Mouse (Mus musculus) kidney, embryonic 15.5 days (tissue): ENCODE data around the gene Chadl. TPM values are rescaled to one million over a fixed set of nuclear protein-coding genes. Genes with fewer than 3 reads are reported as not detected.
A peak's percentile ranks its signal among the peaks of the same experiment; 100 is the strongest.
"Not testable (repeated sequence)": the region's sequence is repeated elsewhere in the genome, so short reads cannot be mapped to it uniquely, and the experiment has no call there.

Experiments
- ATAC-seq: fragments of 200-750 bp; cut with Nextera tagmentation; replicated peaks from 2 replicates; pipeline ENCODE4 v1.8.0; 2017; ENCODE audit warnings: moderate TSS enrichment; ENCODE audit not compliant: low FRiP score
- H3K27ac ChIP-seq: fragments of 300-500 bp; sonication (generic); 2 replicates; pipeline ENCODE4 v1.5.1; 2015; ENCODE audit warnings: mild to moderate bottlenecking, inconsistent platforms
- H3K27me3 ChIP-seq: fragments of 300-500 bp; sonication (generic); 2 replicates; pipeline ENCODE4 v1.6.1; 2015; ENCODE audit warnings: inconsistent platforms
- H3K36me3 ChIP-seq: fragments of 300-500 bp; sonication (generic); 2 replicates; pipeline ENCODE4 v1.6.1; 2015; ENCODE audit warnings: inconsistent platforms
- H3K4me1 ChIP-seq: fragments of 300-500 bp; sonication (generic); 2 replicates; pipeline ENCODE4 v1.6.1; 2015; ENCODE audit warnings: inconsistent platforms
- H3K4me2 ChIP-seq: fragments of 300-500 bp; sonication (generic); 2 replicates; pipeline ENCODE4 v1.6.1; 2015; ENCODE audit warnings: moderate library complexity, mild to moderate bottlenecking, inconsistent platforms
- H3K4me3 ChIP-seq: fragments of 300-500 bp; sonication (generic); replicated peaks from 2 replicates; pipeline ENCODE4 v1.5.1; 2015; ENCODE audit warnings: mild to moderate bottlenecking, inconsistent platforms
- H3K9ac ChIP-seq: fragments of 300-500 bp; sonication (generic); 2 replicates; pipeline ENCODE4 v1.6.1; 2015; ENCODE audit warnings: mild to moderate bottlenecking, inconsistent platforms
- H3K9me3 ChIP-seq: fragments of 300-500 bp; sonication (generic); replicated peaks from 2 replicates; pipeline ENCODE4 v1.6.1; 2016; ENCODE audit warnings: inconsistent platforms
- WGBS: fragments of 180-500 bp; shearing (Covaris S2); methylation state at CpG from one replicate; pipeline ENCODE4 v1.1.7; 2015; ENCODE audit warnings: mixed read lengths; 5-methylcytosine and 5-hydroxymethylcytosine counted together
- polyA plus RNA-seq: library from polyadenylated mRNA; unstranded; fragments of >200 nt; fragmentation: Nextera tagmentation; extraction: Ambion mirVana; gene quantifications from 2 replicates; pipeline ENCODE4 v1.2.1, GENCODE M21; 2015

Gene Chadl
- polyA plus RNA-seq, 1 experiment from 2014 or later = 5.2 TPM

- no peak overlapping the region for H3K4me2 ChIP-seq
- H3K36me3 ChIP-seq = peaks cover 91% of the 10 kb centered on the region
- no peaks in the 10 kb centered on the region for H3K9me3 ChIP-seq
- H3K4me3 ChIP-seq = no peak overlapping the region
- no peaks in the 10 kb centered on the region for H3K27me3 ChIP-seq
- no peak for ATAC-seq
- no peak overlapping the region for H3K27ac ChIP-seq
- peaks cover 12% of the 10 kb centered on the region for H3K4me1 ChIP-seq
- H3K9ac ChIP-seq = no peak overlapping the region
- WGBS = 91% methylated on average over 5 of the region's 5 CpGs
Measured at GRCm38 (mm10) chr15:81722361-81722760, 25.3 kb upstream of the Chadl start.

GRCm38 (mm10) chr15:81719139-81719531 is 22.0 kb upstream of the Chadl start:
- Histone ChIP-seq H3K4me3 (no peak overlapping the region), H3K9me3 (no peaks in the 10 kb centered on the region), H3K4me1 (no peaks in the 10 kb centered on the region), H3K9ac (no peak overlapping the region), H3K36me3 (peaks cover 94% of the 10 kb centered on the region), H3K27me3 (no peaks in the 10 kb centered on the region), H3K27ac (no peak overlapping the region), H3K4me2 (no peak overlapping the region)
- 89% methylated on average over 6 of the region's 6 CpGs for WGBS
- no peak for ATAC-seq

GRCm38 (mm10) chr15:81718336-81719138 is 21.4 kb upstream of the Chadl start:
- WGBS = 92% methylated on average over 9 of the region's 9 CpGs
- ATAC-seq = no peak; the same call in 1 of the 2 replicates
- peaks cover 94% of the 10 kb centered on the region for H3K36me3 ChIP-seq
- H3K27me3 ChIP-seq = no peaks in the 10 kb centered on the region
- no peak overlapping the region for H3K27ac ChIP-seq
- no peaks in the 10 kb centered on the region for H3K9me3 ChIP-seq
- no peak overlapping the region for H3K9ac ChIP-seq
- H3K4me2 ChIP-seq = no peak overlapping the region
- no peaks in the 10 kb centered on the region for H3K4me1 ChIP-seq
- H3K4me3 ChIP-seq = no peak overlapping the region

GRCm38 (mm10) chr15:81713742-81714141 is 16.7 kb upstream of the Chadl start:
- Histone ChIP-seq H3K4me1 (no peaks in the 10 kb centered on the region), H3K36me3 (peaks cover 92% of the 10 kb centered on the region), H3K27me3 (no peaks in the 10 kb centered on the region), H3K27ac (no peak overlapping the region), H3K9me3 (no peaks in the 10 kb centered on the region), H3K4me3 (no peak overlapping the region), H3K4me2 (no peak overlapping the region), H3K9ac (no peak overlapping the region)
- no peak for ATAC-seq
- whole genome bisulfite sequencing = 83% methylated on average over 6 of the region's 6 CpGs

- Histone ChIP-seq H3K4me2 (no peak overlapping the region), H3K9ac (no peak overlapping the region), H3K27ac (no peak overlapping the region), H3K36me3 (peaks cover 91% of the 10 kb centered on the region), H3K9me3 (no peaks in the 10 kb centered on the region), H3K4me1 (no peaks in the 10 kb centered on the region), H3K4me3 (no peak overlapping the region), H3K27me3 (no peaks in the 10 kb centered on the region)
- 81% methylated on average over 4 of the region's 4 CpGs for WGBS
- ATAC-seq = no peak
Measured at GRCm38 (mm10) chr15:81710801-81711200, 13.7 kb upstream of the Chadl start.

- no peak overlapping the region for H3K4me3 ChIP-seq
- no peaks in the 10 kb centered on the region for H3K27me3 ChIP-seq
- no peaks in the 10 kb centered on the region for H3K9me3 ChIP-seq
- H3K4me2 ChIP-seq = no peak overlapping the region
- H3K9ac ChIP-seq = no peak overlapping the region
- H3K4me1 ChIP-seq = no peaks in the 10 kb centered on the region
- 97% methylated on average over 1 of the region's 1 CpGs for WGBS
- ATAC-seq = no peak
- H3K36me3 ChIP-seq = peaks cover 92% of the 10 kb centered on the region
- H3K27ac ChIP-seq = no peak overlapping the region
Measured at GRCm38 (mm10) chr15:81709686-81710085, 12.6 kb upstream of the Chadl start.

GRCm38 (mm10) chr15:81708991-81709390 is 11.9 kb upstream of the Chadl start:
- Histone ChIP-seq H3K4me3 (no peak overlapping the region), H3K27ac (no peak overlapping the region), H3K9ac (no peak overlapping the region), H3K4me2 (no peak overlapping the region), H3K27me3 (no peaks in the 10 kb centered on the region), H3K4me1 (no peaks in the 10 kb centered on the region), H3K36me3 (peaks cover 97% of the 10 kb centered on the region), H3K9me3 (no peaks in the 10 kb centered on the region)
- no peak for ATAC-seq
- 89% methylated on average over 11 of the region's 11 CpGs for WGBS

- 83% methylated on average over 3 of the region's 3 CpGs for WGBS
- no peak overlapping the region for H3K4me3 ChIP-seq
- peaks cover 58% of the 10 kb centered on the region for H3K36me3 ChIP-seq
- H3K4me1 ChIP-seq = peaks cover 4% of the 10 kb centered on the region; the same call in 1 of the 2 replicates
- no peak overlapping the region for H3K9ac ChIP-seq
- no peaks in the 10 kb centered on the region for H3K9me3 ChIP-seq
- H3K27ac ChIP-seq = peak overlapping the region; percentile 67
- no peak overlapping the region for H3K4me2 ChIP-seq
- no peak for ATAC-seq
- no peaks in the 10 kb centered on the region for H3K27me3 ChIP-seq
Measured at GRCm38 (mm10) chr15:81703094-81703489, 6.0 kb upstream of the Chadl start.

- WGBS = 89% methylated on average over 13 of the region's 13 CpGs
- H3K36me3 ChIP-seq = peaks cover 52% of the 10 kb centered on the region
- H3K4me2 ChIP-seq = no peak overlapping the region
- H3K9ac ChIP-seq = no peak overlapping the region
- no peaks in the 10 kb centered on the region for H3K9me3 ChIP-seq
- no peak overlapping the region for H3K4me3 ChIP-seq
- peak overlapping the region; percentile 67; the same call in 1 of the 2 replicates for H3K27ac ChIP-seq
- no peak for ATAC-seq
- H3K27me3 ChIP-seq = no peaks in the 10 kb centered on the region
- H3K4me1 ChIP-seq = peaks cover 4% of the 10 kb centered on the region; the same call in 1 of the 2 replicates
Measured at GRCm38 (mm10) chr15:81702306-81703093, 5.4 kb upstream of the Chadl start.

- H3K27ac ChIP-seq, H3K9me3 ChIP-seq, H3K4me2 ChIP-seq, H3K4me3 ChIP-seq, H3K9ac ChIP-seq, ATAC-seq, H3K4me1 ChIP-seq, H3K27me3 ChIP-seq: not testable (repeated sequence)
- WGBS = 76% methylated on average over 4 of the region's 4 CpGs
- peaks cover 40% of the 10 kb centered on the region for H3K36me3 ChIP-seq
Measured at GRCm38 (mm10) chr15:81701350-81701749, 4.3 kb upstream of the Chadl start.

- Histone ChIP-seq H3K4me1 (peaks cover 4% of the 10 kb centered on the region; the same call in 1 of the 2 replicates), H3K4me2 (no peak overlapping the region), H3K27me3 (peaks cover 11% of the 10 kb centered on the region; the same call in 1 of the 2 replicates), H3K27ac (0 out of 2 replicates have a peak overlapping the region, but pooled peaks have one; percentile 45), H3K9ac (no peak overlapping the region), H3K9me3 (no peaks in the 10 kb centered on the region), H3K4me3 (no peak overlapping the region), H3K36me3 (peaks cover 33% of the 10 kb centered on the region)
- no peak for ATAC-seq
- WGBS = 43% methylated on average over 8 of the region's 8 CpGs
Measured at GRCm38 (mm10) chr15:81700601-81701000, 3.5 kb upstream of the Chadl start.

GRCm38 (mm10) chr15:81700161-81700560 is 3.1 kb upstream of the Chadl start:
- Histone ChIP-seq H3K9me3 (no peaks in the 10 kb centered on the region), H3K4me3 (no peak overlapping the region), H3K27ac (0 out of 2 replicates have a peak overlapping the region, but pooled peaks have one; percentile 45), H3K4me1 (peaks cover 4% of the 10 kb centered on the region; the same call in 1 of the 2 replicates), H3K27me3 (peaks cover 16% of the 10 kb centered on the region), H3K4me2 (no peak overlapping the region), H3K36me3 (peaks cover 28% of the 10 kb centered on the region), H3K9ac (no peak overlapping the region)
- ATAC-seq = no peak
- whole genome bisulfite sequencing = 49% methylated on average over 2 of the region's 2 CpGs
